Mouse (Mus musculus) CD8-positive naive resting alpha-beta T cell, adult 57 days (primary cell): Measurements from ENCODE around the gene Serpinb6d. TPM values are rescaled to one million over a fixed set of nuclear protein-coding genes. Genes with fewer than 3 reads are reported as not detected.

ENCODE experiments used
- total RNA-seq: library from RNA; stranded (reverse); gene quantifications from one replicate; pipeline ENCODE4 v1.2.4, GENCODE M21; 2023

The Serpinb6d gene
- not detected for total RNA-seq

DNA sequence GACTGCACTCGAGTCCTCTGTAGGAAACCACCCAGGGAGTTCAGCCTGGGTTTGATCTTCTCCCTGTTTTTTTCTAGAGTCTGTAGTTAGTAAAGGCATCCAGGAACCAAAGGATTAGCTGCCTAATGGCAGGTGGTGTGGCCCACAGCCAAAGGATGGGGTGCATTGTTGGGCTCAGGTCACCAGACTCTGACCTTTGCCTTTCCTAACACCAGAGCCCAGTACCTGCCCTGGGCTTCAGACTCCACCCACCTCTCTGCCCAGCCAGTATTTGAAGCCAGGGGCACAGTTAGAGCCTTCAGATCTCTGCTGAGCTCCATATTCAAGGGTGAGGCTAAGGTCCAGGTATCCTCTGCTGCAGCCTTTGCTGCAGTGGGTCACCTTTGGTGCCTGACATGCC, at the start of gene Serpinb6d:
Gene Serpinb6d (plus strand): TSS at position 301 of the 400 bp plus-strand sequence.

Other genes starting within 250 kb of the Serpinb6d start
- not detected for gene Serpinb9g, start 176.6 kb upstream of the Serpinb6d start, total RNA-seq
- not detected for gene Serpinb6e, start 182.0 kb downstream of the Serpinb6d start, total RNA-seq
- gene Serpinb6c, start 244.3 kb downstream of the Serpinb6d start, total RNA-seq = not detected